Mouse (Mus musculus): ENCODE results near the gene Dnah7c.
"Not testable (repeated sequence)": the region's sequence is repeated elsewhere in the genome, so short reads cannot be mapped to it uniquely, and the experiment has no call there.

- not testable (repeated sequence) for TF ChIP-seq CTCF (IDR thresholded peaks at IDR 0.05; ENCODE audit: low read depth, low read length); GATA1 (IDR thresholded peaks at IDR 0.05; ENCODE audit: borderline replicate concordance, low read length); POLR2AphosphoS5 (IDR thresholded peaks at IDR 0.05; ENCODE audit: insufficient replicate concordance, low read depth, low read length)
Measured at GRCm38 (mm10) chr1:46593826-46594225, 168.4 kb downstream of the Dnah7c start.
